Mouse (Mus musculus): ENCODE measurements around the gene Lefty1.

DNA sequence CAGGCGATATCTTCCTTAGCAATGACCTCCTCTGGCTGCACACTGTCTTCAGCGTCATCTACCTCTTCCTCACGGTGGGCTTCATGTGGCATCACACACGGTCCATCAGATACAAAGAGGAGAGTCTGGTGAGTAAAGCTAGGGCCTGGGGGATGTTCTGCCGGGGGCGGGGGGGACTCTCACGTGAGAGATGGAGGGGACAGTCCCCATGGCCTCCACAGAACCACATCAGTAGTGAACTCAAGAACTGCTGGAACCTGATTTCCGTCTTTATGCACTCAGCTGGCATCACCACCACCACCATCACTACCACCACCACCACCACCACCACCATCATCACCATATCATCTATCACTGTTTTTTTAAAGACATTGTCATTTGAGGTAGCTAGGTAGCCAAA is 21.6 kb downstream of the Lefty1 start:
- no peak for TF ChIP-seq CTCF (conservative IDR thresholded peaks at IDR 0.05; ENCODE audit: insufficient read depth, insufficient read length, low read depth, low read length)
- no peak for TF ChIP-seq POLR2A (IDR thresholded peaks at IDR 0.05; ENCODE audit: low read depth, low read length)

Measured in kidney, adult 2 months (tissue).